Mouse (Mus musculus) common myeloid progenitor, adult 5-6 weeks (primary cell): ENCODE data around the gene Cct4. TPM values are rescaled to one million over a fixed set of nuclear protein-coding genes. Genes with fewer than 3 reads are reported as not detected.

Experiments
- ATAC-seq: replicated peaks from 2 replicates; pipeline ENCODE4 v1.8.0; 2016; ENCODE audit warnings: low read depth, mild to moderate bottlenecking, moderate TSS enrichment, inconsistent platforms; ENCODE audit not compliant: poor library complexity, severe bottlenecking
- total RNA-seq: library from RNA; stranded (forward); fragments of 200-1000, 187-1606 nt; gene quantifications from 2 replicates; pipeline ENCODE4 v1.2.3, GENCODE M21; 2017

Gene Cct4
- 274 and 331 TPM in 2 replicates for total RNA-seq

DNA sequence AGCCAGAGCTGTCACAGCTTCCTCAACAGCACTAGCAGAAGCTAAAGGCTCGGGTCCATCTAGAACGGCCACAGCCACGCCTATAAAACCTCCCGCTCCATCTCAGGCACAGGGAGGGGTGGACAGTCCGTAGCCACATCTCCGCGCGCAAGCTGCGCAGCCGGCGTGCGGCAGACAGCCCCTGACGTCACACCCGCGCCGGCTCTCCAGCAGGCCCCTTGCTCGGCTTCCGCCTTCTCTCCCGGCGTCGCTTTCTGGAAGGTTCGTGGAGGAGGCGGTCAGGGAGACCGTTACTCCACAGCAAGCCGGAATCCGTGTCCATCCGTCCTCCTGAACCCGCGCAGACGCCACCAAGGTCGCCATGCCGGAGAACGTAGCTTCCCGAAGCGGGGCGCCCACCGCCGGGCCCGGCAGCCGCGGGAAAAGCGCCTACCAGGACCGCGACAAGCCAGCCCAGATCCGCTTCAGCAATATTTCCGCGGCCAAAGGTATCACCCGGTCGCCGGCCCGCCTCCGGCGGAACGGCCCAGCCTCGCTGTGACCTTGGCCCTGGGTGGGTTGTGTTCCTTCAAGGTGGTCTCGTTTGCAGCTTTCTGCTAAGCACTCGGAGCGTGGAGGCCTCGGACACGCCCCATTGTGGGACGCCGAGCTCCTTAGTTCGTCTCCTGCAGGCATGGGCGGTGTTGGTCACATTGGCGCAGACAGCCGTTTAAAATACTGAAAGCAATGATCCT is at the start of gene Cct4:
TSS of gene Cct4 (plus strand) at position 127 of the 734 bp plus-strand sequence.
- ATAC-seq = peak; percentile 91

DNA sequence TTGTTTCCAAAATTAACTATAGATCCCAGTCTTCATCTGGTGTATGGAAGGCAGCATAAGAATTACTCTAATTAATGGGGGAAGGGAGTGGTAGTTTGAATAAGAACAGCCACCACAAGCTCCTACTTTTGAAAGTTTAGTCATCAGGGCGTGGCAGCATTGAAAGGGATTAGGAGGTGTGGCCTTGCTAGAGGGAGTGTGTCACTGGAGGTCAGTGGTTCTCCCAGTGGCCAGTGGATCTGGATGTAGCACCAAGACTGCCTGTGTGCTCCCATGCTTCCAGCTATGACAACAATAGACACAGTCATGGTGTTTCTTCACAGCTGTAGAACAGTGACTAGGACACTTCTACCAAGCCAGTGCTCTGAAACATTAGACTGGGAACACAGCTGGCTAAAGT is 41.2 kb upstream of the Cct4 start:
- no peak for ATAC-seq

DNA sequence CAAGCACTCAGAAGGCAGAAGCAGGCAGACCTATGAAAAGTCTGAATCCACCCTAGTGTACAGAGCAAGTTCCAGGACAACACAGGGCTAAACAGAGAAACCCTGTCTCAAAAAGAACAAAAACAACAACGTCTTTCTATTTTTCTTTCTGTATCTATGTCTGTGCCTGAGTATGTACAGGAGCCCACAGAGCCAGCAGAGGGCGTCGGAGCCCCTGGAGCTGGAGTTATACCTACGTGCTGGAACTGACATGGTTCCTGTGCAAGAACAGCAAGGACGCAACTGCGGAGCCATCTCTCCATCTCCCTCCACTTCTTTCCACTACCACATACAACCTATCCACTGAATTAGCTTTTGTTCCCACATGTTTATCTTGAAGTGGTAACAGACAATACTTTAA is 40.2 kb upstream of the Cct4 start:
- ATAC-seq = no peak

DNA sequence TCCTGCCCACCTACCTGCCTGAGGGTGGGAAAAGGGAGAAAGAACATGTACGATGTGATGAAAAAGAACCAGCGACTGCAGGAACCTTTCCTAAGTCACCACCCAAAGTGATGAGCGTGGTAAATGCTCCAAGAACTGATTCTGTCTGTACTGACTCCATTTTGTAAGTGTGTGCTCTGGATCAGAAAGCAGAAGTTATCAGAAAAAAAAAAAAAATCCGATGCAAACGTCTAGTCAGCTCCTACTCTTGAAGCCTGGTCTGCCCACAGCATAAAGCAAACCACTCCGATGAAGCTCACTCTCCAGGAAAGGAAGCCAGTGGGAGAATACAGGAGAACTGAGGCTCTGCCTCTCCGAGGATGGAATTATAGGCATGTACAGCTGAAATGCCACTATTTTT is 37.7 kb upstream of the Cct4 start:
- no peak for ATAC-seq

DNA sequence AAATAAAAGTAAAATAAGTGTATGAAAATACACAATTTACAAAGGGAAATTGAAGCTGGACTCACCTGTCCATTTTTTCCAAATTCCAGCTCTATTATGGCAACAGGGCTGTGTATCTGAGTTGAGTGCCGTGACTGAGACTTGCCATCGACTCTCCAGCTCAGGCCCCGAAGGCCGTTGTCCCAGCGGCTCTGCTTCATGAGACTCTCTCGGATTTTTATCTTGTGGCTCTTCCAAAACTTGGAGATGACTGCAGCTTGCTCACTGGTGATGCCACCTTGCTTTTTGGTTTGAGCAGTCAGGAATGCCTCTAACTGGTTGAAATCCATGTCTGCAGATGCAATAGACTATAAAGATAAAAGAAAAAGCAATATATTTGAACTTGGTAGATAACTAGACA is 34.0 kb upstream of the Cct4 start:
- no peak for ATAC-seq

DNA sequence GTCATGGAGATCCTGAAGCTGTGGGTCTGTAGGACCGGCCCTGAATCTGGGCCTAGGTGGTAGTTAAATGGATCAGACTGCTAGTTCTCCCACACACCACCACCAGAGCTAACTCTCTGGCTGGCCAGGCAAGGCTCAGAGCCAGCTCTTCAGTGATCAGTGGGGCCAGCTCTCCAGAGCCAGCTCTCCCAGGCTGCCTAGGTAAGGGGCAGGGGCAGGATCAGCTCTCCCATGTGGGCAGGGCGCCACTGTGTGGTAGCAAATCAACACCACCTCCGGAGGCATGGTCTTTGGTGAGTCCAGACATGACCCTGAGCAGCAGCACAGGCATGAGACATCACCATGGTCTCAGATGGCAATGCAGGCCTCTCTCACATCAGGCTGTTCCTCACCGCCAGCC is 33.5 kb upstream of the Cct4 start:
- peak; percentile 94 for ATAC-seq

DNA sequence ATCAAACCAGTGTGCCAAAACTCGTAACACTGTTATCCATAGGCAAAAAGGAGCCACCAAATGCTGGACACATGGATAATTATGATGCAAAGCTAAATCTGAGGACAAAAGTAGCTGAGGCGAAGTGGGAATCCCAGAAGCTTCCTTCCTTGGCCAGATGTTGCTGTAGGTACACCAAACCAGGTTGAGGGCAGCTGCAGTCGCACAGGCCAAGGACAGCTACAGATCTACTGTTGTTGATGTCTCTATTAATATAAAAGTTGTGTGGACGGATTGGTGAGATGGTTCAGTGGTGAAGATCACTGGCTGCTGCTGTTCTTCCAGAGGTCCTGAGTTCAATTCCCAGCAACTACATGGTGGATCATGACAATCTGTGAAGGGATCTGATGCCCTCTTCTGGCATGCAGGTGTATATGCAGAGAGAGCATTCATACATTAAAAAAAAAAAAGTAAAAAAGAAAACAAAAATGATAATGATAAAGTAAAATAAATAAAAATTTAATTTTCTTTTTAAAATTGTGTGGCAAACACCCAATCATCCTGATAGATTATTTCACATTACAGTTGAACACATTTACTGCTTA is 32.4 kb upstream of the Cct4 start:
- no peak for ATAC-seq

DNA sequence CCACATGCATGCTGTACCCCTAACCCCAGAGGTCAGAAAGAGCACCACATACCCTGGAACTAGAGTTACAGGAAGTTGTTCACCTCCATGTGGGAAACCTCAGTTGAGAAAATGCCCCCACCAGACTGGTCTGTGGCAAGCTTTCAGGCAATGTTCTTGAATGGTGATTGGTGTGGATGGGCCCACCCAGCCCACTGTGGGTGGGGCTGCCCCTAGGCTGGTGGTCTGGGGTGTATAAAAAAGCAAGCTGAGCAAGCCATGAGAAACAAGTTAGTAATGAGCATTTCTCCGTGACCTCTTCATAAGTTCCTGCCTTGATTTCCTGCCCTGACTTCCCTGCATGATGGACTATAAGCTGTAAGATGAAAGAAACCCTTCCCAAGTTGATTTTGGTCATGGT is 28.2 kb upstream of the Cct4 start:
- peak; percentile 29; the same call in 1 of the 2 replicates for ATAC-seq

DNA sequence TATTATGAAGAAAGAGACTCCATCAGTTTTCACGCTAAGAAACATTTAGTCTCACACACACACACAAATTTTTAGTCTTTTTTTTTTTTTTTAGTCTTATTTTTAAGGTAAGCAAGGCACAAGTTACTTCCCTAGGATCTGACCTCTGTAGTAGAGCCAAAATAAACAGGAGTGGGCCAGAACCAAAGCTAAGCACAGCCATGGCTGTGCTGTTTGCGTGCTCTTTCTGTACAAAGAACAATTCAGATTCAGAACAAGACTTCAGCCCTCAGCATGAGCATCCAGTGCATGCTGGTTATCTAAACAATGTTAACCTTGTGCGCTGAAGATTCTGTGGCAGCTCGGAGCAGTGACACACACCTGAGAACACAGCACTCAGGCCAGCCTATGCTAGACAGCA is 25.9 kb upstream of the Cct4 start:
- ATAC-seq = no peak

DNA sequence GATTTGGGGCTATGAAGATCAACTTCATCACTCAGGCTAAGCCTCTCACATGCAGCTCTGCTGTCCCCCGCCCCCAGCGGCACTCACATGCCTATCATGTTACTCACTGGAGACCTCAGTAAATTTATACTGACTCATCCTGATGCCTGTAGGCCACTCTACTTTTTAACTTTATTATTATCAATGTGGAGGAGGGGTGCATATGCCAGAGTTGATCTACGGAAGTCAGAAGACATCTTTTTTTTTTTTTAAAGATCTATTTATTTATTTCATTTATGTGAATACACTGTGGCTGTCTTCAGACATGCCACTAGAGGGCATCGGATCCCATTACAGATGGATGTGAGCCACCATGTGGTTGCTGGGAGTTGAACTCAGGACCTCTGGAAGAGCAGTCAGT is 24.8 kb upstream of the Cct4 start:
- 0 out of 2 replicates have a peak, but pooled peaks have one; percentile 21 for ATAC-seq

DNA sequence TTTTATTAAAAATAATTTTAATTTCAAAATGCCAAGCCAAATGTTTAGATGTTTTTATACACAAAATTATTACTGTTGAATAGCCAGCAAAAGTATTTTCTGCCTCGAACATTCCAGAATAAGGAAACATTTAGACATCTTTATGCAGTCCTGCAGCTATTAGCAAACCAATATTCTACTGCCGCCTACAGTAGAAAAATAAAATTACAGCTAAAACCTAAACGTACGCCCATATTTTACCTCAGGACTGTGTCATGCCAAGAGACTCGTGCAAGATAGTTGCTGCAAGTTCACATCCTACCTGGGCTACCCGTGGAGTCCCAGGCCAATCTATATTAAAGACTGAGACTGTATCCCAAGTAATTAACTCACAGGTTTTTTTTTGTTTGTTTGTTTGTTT is 20.8 kb upstream of the Cct4 start:
- peak; percentile 40; the same call in 1 of the 2 replicates for ATAC-seq

DNA sequence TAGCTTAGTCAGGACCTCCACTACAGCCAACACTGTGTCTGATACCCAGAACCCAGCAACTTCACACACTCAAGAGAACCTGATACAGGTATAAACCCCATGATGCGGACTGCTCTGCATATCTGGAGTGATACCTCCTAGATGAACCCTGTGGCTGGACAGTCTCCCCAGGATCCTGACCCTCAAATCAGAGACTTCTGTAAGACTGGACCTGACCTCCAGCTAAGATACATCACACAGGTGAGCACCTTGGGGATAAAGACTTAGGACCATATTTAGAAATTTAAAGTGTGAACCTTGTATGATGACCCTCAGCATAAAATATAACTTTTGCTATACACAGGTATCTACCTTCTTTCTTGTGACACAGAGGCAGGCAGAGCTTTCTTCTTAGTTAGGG is 19.8 kb upstream of the Cct4 start:
- no peak for ATAC-seq

DNA sequence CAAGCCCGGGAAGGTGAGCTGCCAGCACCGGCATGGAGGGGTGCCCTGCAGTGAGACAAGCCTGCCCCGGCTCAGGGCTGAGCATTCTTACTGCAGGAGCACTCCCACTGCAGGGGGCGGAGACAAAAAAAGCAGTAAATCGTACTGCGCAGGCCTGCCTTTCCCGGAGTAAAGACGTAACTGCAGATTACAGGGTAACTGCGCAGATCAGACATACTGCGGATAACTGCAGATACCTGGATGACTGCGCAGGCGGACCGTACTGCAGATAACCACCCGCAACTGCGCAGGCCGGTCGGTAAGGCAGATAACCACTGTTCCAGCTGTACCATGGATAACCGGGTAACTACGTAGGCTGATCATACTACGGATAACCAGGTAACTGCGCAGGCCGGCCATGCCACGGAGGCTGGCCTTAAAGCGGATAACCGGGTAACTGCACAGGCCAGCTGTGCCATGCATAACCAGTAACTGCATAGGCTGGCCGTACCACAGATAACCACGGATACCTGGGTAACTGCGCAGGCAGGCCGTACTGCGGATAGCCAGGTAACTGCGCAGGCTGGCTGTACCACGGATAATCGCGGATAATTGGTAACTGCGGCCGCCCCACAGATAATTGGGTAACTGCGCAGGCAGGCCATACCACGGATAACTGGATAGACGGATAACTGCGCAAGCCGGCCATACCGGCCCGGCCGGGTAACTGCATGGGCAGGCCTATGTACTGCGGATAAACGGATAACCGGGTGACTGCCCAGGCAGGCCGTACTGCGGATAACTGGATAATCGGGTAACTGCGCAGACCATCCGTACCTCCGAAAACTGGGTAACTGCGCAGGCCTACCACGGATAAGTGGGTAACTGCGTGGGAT is 18.2 kb upstream of the Cct4 start, which contains the start of gene Zrsr1:
TSS of gene Zrsr1 (plus strand) at position 171 of the 875 bp plus-strand sequence.
- ATAC-seq = peak; percentile 68

DNA sequence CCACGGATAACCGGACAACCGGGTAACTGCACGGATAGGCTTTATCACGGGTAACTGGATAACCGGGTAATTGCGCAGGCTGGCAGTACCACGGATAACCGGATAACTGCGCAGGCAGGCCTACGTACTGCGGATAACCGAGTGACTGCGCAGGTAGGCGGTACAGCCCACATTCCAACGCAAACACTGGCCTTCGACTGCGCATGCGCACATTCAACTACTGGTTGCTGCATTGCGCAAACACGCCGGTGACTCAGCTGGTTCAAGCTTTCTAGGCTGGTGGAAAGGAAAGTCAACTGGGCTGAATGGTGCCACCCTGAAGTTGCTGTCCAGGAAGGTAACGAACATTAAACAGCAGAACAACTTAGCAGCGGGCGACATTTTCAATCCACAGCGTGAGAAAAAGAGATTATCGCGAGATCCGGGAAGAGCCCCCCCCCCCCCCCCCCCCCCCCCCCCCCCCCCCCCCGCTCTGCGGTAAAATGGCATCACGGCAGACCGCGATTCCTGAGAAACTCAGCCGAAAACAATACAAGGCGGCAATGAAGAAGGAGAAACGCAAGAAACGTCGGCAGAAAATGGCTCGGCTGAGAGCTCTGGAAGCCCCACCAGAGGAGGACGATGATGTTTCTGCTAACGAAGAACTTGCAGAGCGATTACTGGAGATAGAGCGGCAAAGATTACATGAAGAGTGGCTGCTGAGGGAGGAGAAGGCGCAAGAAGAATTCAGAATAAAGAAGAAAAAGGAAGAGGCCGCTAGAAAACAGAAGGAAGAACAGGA is 17.4 kb upstream of the Cct4 start:
- ATAC-seq = peak; percentile 55

DNA sequence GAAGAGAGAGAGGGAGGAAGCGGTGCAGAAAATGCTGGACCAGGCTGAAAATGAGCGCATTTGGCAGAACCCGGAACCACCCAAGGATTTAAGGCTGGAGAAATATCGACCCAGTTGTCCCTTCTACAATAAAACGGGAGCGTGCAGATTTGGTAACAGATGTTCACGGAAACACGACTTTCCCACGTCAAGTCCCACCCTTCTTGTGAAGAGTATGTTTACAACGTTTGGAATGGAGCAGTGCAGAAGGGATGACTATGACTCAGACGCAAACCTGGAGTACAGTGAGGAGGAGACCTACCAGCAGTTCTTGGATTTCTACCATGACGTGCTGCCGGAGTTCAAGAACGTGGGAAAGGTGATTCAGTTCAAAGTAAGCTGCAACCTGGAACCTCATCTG is 16.7 kb upstream of the Cct4 start:
- no peak for ATAC-seq

DNA sequence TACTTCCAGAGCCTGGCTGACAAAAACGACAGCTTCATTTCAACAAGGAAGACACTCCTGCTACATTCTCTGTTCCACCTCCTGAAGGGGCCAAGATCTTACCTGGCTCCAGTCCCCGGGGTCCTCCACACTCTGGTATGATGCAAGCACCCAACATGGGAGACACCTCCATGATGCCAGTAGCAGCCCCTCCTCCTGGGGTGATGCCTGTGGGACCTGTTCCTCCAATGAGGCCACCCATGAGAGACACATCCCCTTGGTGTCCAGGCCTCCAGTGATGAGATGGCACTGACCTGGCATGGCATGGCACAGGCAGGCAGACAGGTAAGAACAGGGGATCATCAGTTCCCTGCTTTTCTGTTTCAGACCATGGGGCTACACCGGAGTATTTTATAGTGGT is 12.1 kb upstream of the Cct4 start:
- no peak for ATAC-seq

DNA sequence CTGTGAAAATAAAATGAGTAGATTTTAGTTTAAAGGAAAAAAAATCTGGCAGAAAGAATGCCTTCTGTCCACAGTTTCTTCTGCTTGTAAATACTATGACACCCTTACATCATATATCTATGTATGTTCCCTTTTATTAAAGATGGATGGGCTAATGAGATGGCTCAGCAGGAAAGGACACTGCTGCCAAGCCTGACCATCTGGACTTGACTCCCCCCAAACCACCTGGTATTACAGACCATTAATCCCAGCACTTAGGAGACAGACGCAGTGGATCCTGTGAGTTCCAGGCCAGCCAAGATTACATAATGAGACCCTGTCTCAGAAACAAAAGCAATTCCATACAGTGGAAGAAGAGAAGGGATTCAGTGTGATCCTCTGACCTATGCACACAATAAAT is 11.6 kb upstream of the Cct4 start:
- no peak for ATAC-seq

DNA sequence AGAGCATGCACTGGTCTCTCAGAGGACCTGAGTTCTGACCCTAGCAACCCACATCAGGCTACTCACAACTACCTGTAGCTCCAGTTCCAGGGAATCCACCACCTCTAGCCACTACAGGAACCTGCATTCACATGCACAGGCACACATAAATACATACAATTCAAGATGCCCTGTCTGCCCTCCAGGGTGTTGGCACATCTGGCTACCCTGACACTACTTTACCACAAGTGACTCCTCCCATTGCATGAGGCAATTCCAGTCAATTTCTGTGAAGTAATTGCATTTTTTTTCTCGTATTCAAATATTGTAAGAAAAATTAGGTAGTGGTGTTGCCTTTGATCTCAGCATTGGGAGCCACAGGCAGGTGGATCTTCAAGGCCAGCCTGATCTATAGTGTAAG is 11.1 kb upstream of the Cct4 start:
- ATAC-seq = no peak

DNA sequence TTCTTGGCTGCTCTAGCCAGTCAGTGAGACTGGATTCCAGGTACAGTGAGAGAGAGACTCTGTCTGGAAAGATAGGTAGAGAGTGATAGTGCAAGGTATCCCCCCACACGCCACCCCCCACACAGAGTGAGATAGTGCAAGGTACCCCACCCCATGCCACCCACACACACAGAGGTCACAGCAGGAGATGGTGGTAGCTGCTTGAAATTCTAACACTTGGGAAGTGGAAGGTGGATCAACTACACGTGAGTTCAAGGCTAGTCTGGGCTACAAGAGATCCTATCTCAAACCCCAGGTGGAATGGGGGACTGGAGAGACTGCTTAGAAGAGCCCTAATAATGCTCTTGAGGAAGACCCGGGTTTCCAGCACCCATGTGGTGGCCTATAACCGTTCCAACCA is 9.3 kb upstream of the Cct4 start:
- ATAC-seq = no peak

DNA sequence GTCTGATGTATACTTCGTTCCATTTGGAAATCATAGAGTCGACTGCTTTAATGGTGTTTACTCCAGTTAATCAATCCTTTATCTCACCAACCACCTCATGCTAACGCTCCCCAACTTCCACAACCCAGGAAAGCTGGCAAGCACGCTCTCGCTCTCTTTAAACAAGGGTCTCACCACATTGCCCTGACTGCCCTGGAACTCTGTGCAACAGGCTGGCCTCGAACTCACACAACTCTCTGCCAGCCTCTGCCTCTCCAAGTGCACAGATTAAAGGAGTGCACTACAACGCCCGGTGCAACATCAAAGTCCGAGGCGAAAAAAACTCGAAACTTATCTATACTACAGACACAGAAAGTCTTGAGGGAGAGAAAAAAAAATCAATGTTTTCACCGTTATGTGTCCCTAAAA is 8.8 kb upstream of the Cct4 start:
- ATAC-seq = peak; percentile 24
